Mouse (Mus musculus): ENCODE data around the gene Sbk1. TPM values are rescaled to one million over a fixed set of nuclear protein-coding genes. Genes with fewer than 3 reads are reported as not detected.

Gene Sbk1
- polyA plus RNA-seq, 1 experiment from 2014 or later = 12.1 TPM

GRCm38 (mm10) chr7:126274137-126274536, 1.7 kb downstream of the Sbk1 start:
- 40% methylated on average over 3 of the region's 3 CpGs for WGBS
- H3K9me3 ChIP-seq (replicated peaks; ENCODE audit: control insufficient read depth, low read length) = no peaks in the 10 kb centered on the region
- H3K36me3 ChIP-seq (ENCODE audit: control insufficient read depth, insufficient read depth) = no peaks in the 10 kb centered on the region
- H3K27ac ChIP-seq (ENCODE audit: low read length) = no peak overlapping the region
- H3K4me2 ChIP-seq (ENCODE audit: low read depth, low read length) = peak overlapping the region; percentile 100; the same call in 1 of the 2 replicates
- ATAC-seq (replicated peaks; ENCODE audit: extremely low read depth, insufficient read depth, low FRiP score) = no peak
- H3K9ac ChIP-seq (ENCODE audit: low read length) = no peak overlapping the region
- peak overlapping the region; percentile 80; the same call in 1 of the 2 replicates for H3K4me3 ChIP-seq (ENCODE audit: low read length)
- peaks cover 24% of the 10 kb centered on the region for H3K4me1 ChIP-seq (ENCODE audit: control insufficient read depth, insufficient read depth, low read length)
- no peaks in the 10 kb centered on the region for H3K27me3 ChIP-seq (ENCODE audit: control insufficient read depth, insufficient read depth, low read length)

- Histone ChIP-seq H3K36me3 (ENCODE audit: control insufficient read depth, insufficient read depth) (no peaks in the 10 kb centered on the region), H3K4me3 (ENCODE audit: low read length) (no peak overlapping the region), H3K9ac (ENCODE audit: low read length) (no peak overlapping the region), H3K27ac (ENCODE audit: low read length) (no peak overlapping the region), H3K27me3 (ENCODE audit: control insufficient read depth, insufficient read depth, low read length) (no peaks in the 10 kb centered on the region), H3K4me1 (ENCODE audit: control insufficient read depth, insufficient read depth, low read length) (peaks cover 24% of the 10 kb centered on the region), H3K9me3 (replicated peaks; ENCODE audit: control insufficient read depth, low read length) (no peaks in the 10 kb centered on the region), H3K4me2 (ENCODE audit: low read depth, low read length) (peak overlapping the region; percentile 100; the same call in 1 of the 2 replicates)
- 44% methylated on average over 4 of the region's 4 CpGs for WGBS
- no peak for ATAC-seq (replicated peaks; ENCODE audit: extremely low read depth, insufficient read depth, low FRiP score)
Observed at GRCm38 (mm10) chr7:126274626-126275025, 2.2 kb downstream of the Sbk1 start.

GRCm38 (mm10) chr7:126275711-126276110, 3.3 kb downstream of the Sbk1 start:
- Histone ChIP-seq H3K9me3 (replicated peaks; ENCODE audit: control insufficient read depth, low read length) (no peaks in the 10 kb centered on the region), H3K27me3 (ENCODE audit: control insufficient read depth, insufficient read depth, low read length) (no peaks in the 10 kb centered on the region), H3K9ac (ENCODE audit: low read length) (no peak overlapping the region), H3K27ac (ENCODE audit: low read length) (no peak overlapping the region), H3K4me2 (ENCODE audit: low read depth, low read length) (no peak overlapping the region), H3K36me3 (ENCODE audit: control insufficient read depth, insufficient read depth) (no peaks in the 10 kb centered on the region), H3K4me3 (ENCODE audit: low read length) (no peak overlapping the region), H3K4me1 (ENCODE audit: control insufficient read depth, insufficient read depth, low read length) (peaks cover 26% of the 10 kb centered on the region)
- no peak for ATAC-seq (replicated peaks; ENCODE audit: extremely low read depth, insufficient read depth, low FRiP score)
- 83% methylated on average over 5 of the region's 5 CpGs for WGBS

- H3K4me2 ChIP-seq (ENCODE audit: low read depth, low read length) = no peak overlapping the region
- H3K27ac ChIP-seq (ENCODE audit: low read length) = no peak overlapping the region
- H3K4me3 ChIP-seq (ENCODE audit: low read length) = no peak overlapping the region
- WGBS = 69% methylated on average over 6 of the region's 6 CpGs
- H3K27me3 ChIP-seq (ENCODE audit: control insufficient read depth, insufficient read depth, low read length) = no peaks in the 10 kb centered on the region
- no peaks in the 10 kb centered on the region for H3K9me3 ChIP-seq (replicated peaks; ENCODE audit: control insufficient read depth, low read length)
- no peak for ATAC-seq (replicated peaks; ENCODE audit: extremely low read depth, insufficient read depth, low FRiP score)
- H3K9ac ChIP-seq (ENCODE audit: low read length) = no peak overlapping the region
- no peaks in the 10 kb centered on the region for H3K36me3 ChIP-seq (ENCODE audit: control insufficient read depth, insufficient read depth)
- H3K4me1 ChIP-seq (ENCODE audit: control insufficient read depth, insufficient read depth, low read length) = peaks cover 25% of the 10 kb centered on the region
Observed at GRCm38 (mm10) chr7:126276297-126276696, 3.9 kb downstream of the Sbk1 start.

- H3K9me3 ChIP-seq (replicated peaks; ENCODE audit: control insufficient read depth, low read length) = no peaks in the 10 kb centered on the region
- no peak overlapping the region for H3K27ac ChIP-seq (ENCODE audit: low read length)
- no peak overlapping the region for H3K4me3 ChIP-seq (ENCODE audit: low read length)
- H3K27me3 ChIP-seq (ENCODE audit: control insufficient read depth, insufficient read depth, low read length) = no peaks in the 10 kb centered on the region
- no peaks in the 10 kb centered on the region for H3K36me3 ChIP-seq (ENCODE audit: control insufficient read depth, insufficient read depth)
- 78% methylated on average over 22 of the region's 22 CpGs for WGBS
- H3K9ac ChIP-seq (ENCODE audit: low read length) = no peak overlapping the region
- H3K4me2 ChIP-seq (ENCODE audit: low read depth, low read length) = no peak overlapping the region
- H3K4me1 ChIP-seq (ENCODE audit: control insufficient read depth, insufficient read depth, low read length) = peaks cover 21% of the 10 kb centered on the region
- ATAC-seq (replicated peaks; ENCODE audit: extremely low read depth, insufficient read depth, low FRiP score) = no peak
Observed at GRCm38 (mm10) chr7:126277536-126278295, 5.3 kb downstream of the Sbk1 start.

- WGBS = 90% methylated on average over 5 of the region's 5 CpGs
- no peak overlapping the region for H3K4me3 ChIP-seq (ENCODE audit: low read length)
- ATAC-seq (replicated peaks; ENCODE audit: extremely low read depth, insufficient read depth, low FRiP score) = no peak
- H3K9ac ChIP-seq (ENCODE audit: low read length) = no peak overlapping the region
- no peaks in the 10 kb centered on the region for H3K27me3 ChIP-seq (ENCODE audit: control insufficient read depth, insufficient read depth, low read length)
- no peaks in the 10 kb centered on the region for H3K9me3 ChIP-seq (replicated peaks; ENCODE audit: control insufficient read depth, low read length)
- H3K27ac ChIP-seq (ENCODE audit: low read length) = no peak overlapping the region
- no peak overlapping the region for H3K4me2 ChIP-seq (ENCODE audit: low read depth, low read length)
- H3K4me1 ChIP-seq (ENCODE audit: control insufficient read depth, insufficient read depth, low read length) = peaks cover 13% of the 10 kb centered on the region
- no peaks in the 10 kb centered on the region for H3K36me3 ChIP-seq (ENCODE audit: control insufficient read depth, insufficient read depth)
Observed at GRCm38 (mm10) chr7:126278799-126279198, 6.4 kb downstream of the Sbk1 start.

- no peak overlapping the region for H3K9ac ChIP-seq (ENCODE audit: low read length)
- H3K27me3 ChIP-seq (ENCODE audit: control insufficient read depth, insufficient read depth, low read length) = no peaks in the 10 kb centered on the region
- no peaks in the 10 kb centered on the region for H3K9me3 ChIP-seq (replicated peaks; ENCODE audit: control insufficient read depth, low read length)
- H3K4me3 ChIP-seq (ENCODE audit: low read length) = no peak overlapping the region
- H3K4me2 ChIP-seq (ENCODE audit: low read depth, low read length) = no peak overlapping the region
- H3K27ac ChIP-seq (ENCODE audit: low read length) = no peak overlapping the region
- 80% methylated on average over 8 of the region's 8 CpGs for WGBS
- peaks cover 12% of the 10 kb centered on the region for H3K4me1 ChIP-seq (ENCODE audit: control insufficient read depth, insufficient read depth, low read length)
- no peaks in the 10 kb centered on the region for H3K36me3 ChIP-seq (ENCODE audit: control insufficient read depth, insufficient read depth)
- ATAC-seq (replicated peaks; ENCODE audit: extremely low read depth, insufficient read depth, low FRiP score) = no peak
Observed at GRCm38 (mm10) chr7:126279774-126280482, 7.5 kb downstream of the Sbk1 start.

- Histone ChIP-seq H3K27me3 (ENCODE audit: control insufficient read depth, insufficient read depth, low read length) (no peaks in the 10 kb centered on the region), H3K4me3 (ENCODE audit: low read length) (no peak overlapping the region), H3K4me2 (ENCODE audit: low read depth, low read length) (no peak overlapping the region), H3K36me3 (ENCODE audit: control insufficient read depth, insufficient read depth) (no peaks in the 10 kb centered on the region), H3K27ac (ENCODE audit: low read length) (no peak overlapping the region), H3K4me1 (ENCODE audit: control insufficient read depth, insufficient read depth, low read length) (peaks cover 20% of the 10 kb centered on the region), H3K9me3 (replicated peaks; ENCODE audit: control insufficient read depth, low read length) (no peaks in the 10 kb centered on the region), H3K9ac (ENCODE audit: low read length) (no peak overlapping the region)
- WGBS = 36% methylated on average over 6 of the region's 6 CpGs
- no peak for ATAC-seq (replicated peaks; ENCODE audit: extremely low read depth, insufficient read depth, low FRiP score)
Observed at GRCm38 (mm10) chr7:126280696-126281095, 8.3 kb downstream of the Sbk1 start.

Measured in heart, embryonic 16.5 days (tissue).